Mouse (Mus musculus) layer of hippocampus, postnatal 14 days (tissue): ENCODE data around the gene Myl10. TPM values are rescaled to one million over a fixed set of nuclear protein-coding genes. Genes with fewer than 3 reads are reported as not detected.
A peak's percentile ranks its signal among the peaks of the same experiment; 100 is the strongest.
"Not testable (repeated sequence)": the region's sequence is repeated elsewhere in the genome, so short reads cannot be mapped to it uniquely, and the experiment has no call there.

ENCODE experiments used
- DNase-seq, 2 experiments: peaks; one replicate each; pipeline ENCODE4 v3.0.0; 2021 to 2022; ENCODE audit warnings: low spot score in 2 of 2, mixed read lengths in 1 of 2
- total RNA-seq, 2 experiments: library from RNA; stranded (reverse); gene quantifications; 2 replicates each; pipeline ENCODE4 v1.2.3; 2021

Myl10 gene
- total RNA-seq, 2 experiments from 2014 or later, result not detected

GRCm38 (mm10) chr5:136704151-136704550 is 11.2 kb downstream of the Myl10 start:
- no peak for DNase-seq

GRCm38 (mm10) chr5:136705532-136705931 is 12.6 kb downstream of the Myl10 start:
- DNase-seq, result no peak

GRCm38 (mm10) chr5:136706803-136707202 is 13.9 kb downstream of the Myl10 start:
- peak; percentile 59 to 76 for DNase-seq

- no peak for DNase-seq
Observed at GRCm38 (mm10) chr5:136708116-136708515, 15.2 kb downstream of the Myl10 start.

- no peak for DNase-seq
Observed at GRCm38 (mm10) chr5:136710742-136711141, 17.8 kb downstream of the Myl10 start.

GRCm38 (mm10) chr5:136714232-136714875 is 21.4 kb downstream of the Myl10 start:
- peak in 1 of 2 experiments; percentile 9 for DNase-seq

- peak; percentile 29 to 37 for DNase-seq
Observed at GRCm38 (mm10) chr5:136714879-136715278, 21.9 kb downstream of the Myl10 start.

GRCm38 (mm10) chr5:136716696-136717572 is 24.0 kb downstream of the Myl10 start:
- no peak for DNase-seq

GRCm38 (mm10) chr5:136717573-136717854 is 24.6 kb downstream of the Myl10 start:
- DNase-seq, result no peak

GRCm38 (mm10) chr5:136718656-136719055 is 25.7 kb downstream of the Myl10 start:
- DNase-seq, result no peak

- peak; percentile 20 to 49 for DNase-seq
Observed at GRCm38 (mm10) chr5:136721596-136721995, 28.6 kb downstream of the Myl10 start.

GRCm38 (mm10) chr5:136726271-136726670 is 33.3 kb downstream of the Myl10 start:
- not testable (repeated sequence) for DNase-seq

GRCm38 (mm10) chr5:136738918-136739317 is 46.0 kb downstream of the Myl10 start:
- no peak for DNase-seq

- no peak for DNase-seq
Observed at GRCm38 (mm10) chr5:136746596-136746995, 53.6 kb downstream of the Myl10 start.

Other genes starting within 250 kb of the Myl10 start
- 10 to 100 TPM; 49.8 to 52.4 TPM for gene Cux1, start 125.7 kb upstream of the Myl10 start, total RNA-seq
- 10 to 100 TPM; 12.0 to 13.8 TPM for gene Col26a1, start 190.1 kb downstream of the Myl10 start, total RNA-seq
- gene Ift22, start 215.0 kb downstream of the Myl10 start, total RNA-seq, result 10 to 100 TPM; 78.3 to 99.5 TPM